Mouse (Mus musculus) embryonic facial prominence, embryonic 10.5 days (tissue): ENCODE measurements around the gene Gckr. TPM values are rescaled to one million over a fixed set of nuclear protein-coding genes. Genes with fewer than 3 reads are reported as not detected.

Source experiments
- DNase-seq: peaks from one replicate; pipeline ENCODE4 v3.0.0-alpha.2; 2017; ENCODE audit warnings: low spot score
- H3K27ac ChIP-seq: fragments of 300-500 bp; sonication (generic); replicated peaks from 2 replicates; pipeline ENCODE4 v1.5.1; 2016; ENCODE audit warnings: mild to moderate bottlenecking
- H3K27me3 ChIP-seq: fragments of 300-500 bp; sonication (generic); replicated peaks from 2 replicates; pipeline ENCODE4 v1.6.1; 2016; ENCODE audit warnings: low read depth, mild to moderate bottlenecking; ENCODE audit not compliant: poor library complexity, severe bottlenecking
- H3K36me3 ChIP-seq: fragments of 300-500 bp; sonication (generic); replicated peaks from 2 replicates; pipeline ENCODE4 v1.6.1; 2016; ENCODE audit warnings: mild to moderate bottlenecking, moderate library complexity
- H3K4me1 ChIP-seq: fragments of 300-500 bp; sonication (generic); 2 replicates; pipeline ENCODE4 v1.6.1; 2016
- H3K4me3 ChIP-seq: fragments of 300-500 bp; sonication (generic); 2 replicates; pipeline ENCODE4 v1.5.1; 2016; ENCODE audit warnings: mild to moderate bottlenecking, moderate library complexity
- H3K9me3 ChIP-seq: fragments of 300-500 bp; sonication (generic); 2 replicates; pipeline ENCODE4 v1.6.1; 2016; ENCODE audit warnings: mild to moderate bottlenecking
- WGBS: fragments of 180-500 bp; shearing (Covaris S2); methylation state at CpG from one replicate; pipeline ENCODE4 v1.1.7; 2016; 5-methylcytosine and 5-hydroxymethylcytosine counted together
- polyA plus RNA-seq: library from polyadenylated mRNA; unstranded; fragments of >200 nt; fragmentation: Nextera tagmentation; extraction: Ambion mirVana; gene quantifications from 2 replicates; pipeline ENCODE4 v1.2.1, GENCODE M21; 2016

The Gckr gene
- 0.19 and 0.29 TPM in 2 replicates for polyA plus RNA-seq

GRCm38 (mm10) chr5:31297047-31297757, at the start of gene Gckr:
Gckr (plus strand) TSS chr5:31297443.
- H3K27me3 ChIP-seq: peaks cover 12% of the 10 kb centered on the region; the same call in 1 of the 2 replicates
- no peaks in the 10 kb centered on the region for H3K9me3 ChIP-seq
- no peak for DNase-seq
- peaks cover 23% of the 10 kb centered on the region for H3K36me3 ChIP-seq
- H3K4me3 ChIP-seq: peak within 1 kb of the TSS; percentile 97
- H3K4me1 ChIP-seq: peaks cover 23% of the 10 kb centered on the region
- H3K27ac ChIP-seq: no peak within 1 kb of the TSS; the same call in 1 of the 2 replicates
- 76% methylated on average over 13 of the region's 13 CpGs for WGBS

- DNase-seq: peak; percentile 51
- Histone ChIP-seq H3K4me3 (peak overlapping the region; percentile 56), H3K4me1 (peaks cover 38% of the 10 kb centered on the region), H3K27me3 (no peaks in the 10 kb centered on the region), H3K27ac (peak overlapping the region; percentile 83; the same call in 1 of the 2 replicates), H3K36me3 (peaks cover 100% of the 10 kb centered on the region), H3K9me3 (no peaks in the 10 kb centered on the region)
- 40% methylated on average over 4 of the region's 4 CpGs for WGBS
Observed at GRCm38 (mm10) chr5:31250716-31251115, 46.5 kb upstream of the Gckr start.

- H3K27ac ChIP-seq: peak within 1 kb of the TSS; percentile 83
- DNase-seq: peak; percentile 66
- WGBS: 10% methylated on average over 47 of the region's 47 CpGs
- peaks cover 100% of the 10 kb centered on the region for H3K36me3 ChIP-seq
- peaks cover 38% of the 10 kb centered on the region for H3K4me1 ChIP-seq
- peak within 1 kb of the TSS; percentile 56 for H3K4me3 ChIP-seq
- no peaks in the 10 kb centered on the region for H3K9me3 ChIP-seq
- no peaks in the 10 kb centered on the region for H3K27me3 ChIP-seq
Observed at GRCm38 (mm10) chr5:31251541-31252101, 45.6 kb upstream of the Gckr start, which contains the start of gene Krtcap3. Krtcap3 (plus strand) TSS chr5:31251691.

- peak overlapping the region; percentile 56 for H3K4me3 ChIP-seq
- 51% methylated on average over 10 of the region's 10 CpGs for WGBS
- H3K36me3 ChIP-seq: peaks cover 97% of the 10 kb centered on the region
- no peaks in the 10 kb centered on the region for H3K27me3 ChIP-seq
- peak overlapping the region; percentile 83 for H3K27ac ChIP-seq
- DNase-seq: no peak
- H3K9me3 ChIP-seq: no peaks in the 10 kb centered on the region
- H3K4me1 ChIP-seq: peaks cover 38% of the 10 kb centered on the region
Observed at GRCm38 (mm10) chr5:31252151-31252550, 45.1 kb upstream of the Gckr start.

- WGBS: 64% methylated on average over 16 of the region's 16 CpGs
- Histone ChIP-seq H3K36me3 (peaks cover 97% of the 10 kb centered on the region), H3K4me3 (peak overlapping the region; percentile 56), H3K4me1 (peaks cover 38% of the 10 kb centered on the region), H3K27ac (peak overlapping the region; percentile 83), H3K9me3 (no peaks in the 10 kb centered on the region), H3K27me3 (no peaks in the 10 kb centered on the region)
- peak; percentile 67 for DNase-seq
Observed at GRCm38 (mm10) chr5:31252795-31253545, 44.3 kb upstream of the Gckr start.

GRCm38 (mm10) chr5:31253806-31254205, 43.4 kb upstream of the Gckr start:
- Histone ChIP-seq H3K27me3 (no peaks in the 10 kb centered on the region), H3K9me3 (no peaks in the 10 kb centered on the region), H3K4me3 (0 out of 2 replicates have a peak overlapping the region, but pooled peaks have one; percentile 56), H3K36me3 (peaks cover 96% of the 10 kb centered on the region), H3K27ac (peak overlapping the region; percentile 83), H3K4me1 (peaks cover 38% of the 10 kb centered on the region)
- 95% methylated on average over 8 of the region's 8 CpGs for WGBS
- no peak for DNase-seq

- no peak overlapping the region for H3K4me3 ChIP-seq
- peaks cover 96% of the 10 kb centered on the region for H3K36me3 ChIP-seq
- H3K27me3 ChIP-seq: no peaks in the 10 kb centered on the region
- H3K9me3 ChIP-seq: no peaks in the 10 kb centered on the region
- WGBS: 89% methylated on average over 7 of the region's 7 CpGs
- H3K27ac ChIP-seq: no peak overlapping the region
- peaks cover 38% of the 10 kb centered on the region for H3K4me1 ChIP-seq
- no peak for DNase-seq
Observed at GRCm38 (mm10) chr5:31254452-31254851, 42.8 kb upstream of the Gckr start.

- Histone ChIP-seq H3K4me1 (peaks cover 38% of the 10 kb centered on the region), H3K9me3 (no peaks in the 10 kb centered on the region), H3K36me3 (peaks cover 96% of the 10 kb centered on the region), H3K4me3 (no peak overlapping the region), H3K27me3 (no peaks in the 10 kb centered on the region), H3K27ac (no peak overlapping the region)
- WGBS: 89% methylated on average over 8 of the region's 8 CpGs
- DNase-seq: no peak
Observed at GRCm38 (mm10) chr5:31254901-31255300, 42.3 kb upstream of the Gckr start.

- 91% methylated on average over 2 of the region's 2 CpGs for WGBS
- no peak for DNase-seq
- Histone ChIP-seq H3K9me3 (no peaks in the 10 kb centered on the region), H3K36me3 (peaks cover 96% of the 10 kb centered on the region), H3K4me1 (peaks cover 35% of the 10 kb centered on the region), H3K27ac (no peak overlapping the region), H3K4me3 (no peak overlapping the region), H3K27me3 (no peaks in the 10 kb centered on the region)
Observed at GRCm38 (mm10) chr5:31255381-31255780, 41.9 kb upstream of the Gckr start.

GRCm38 (mm10) chr5:31255971-31256370, 41.3 kb upstream of the Gckr start:
- H3K4me3 ChIP-seq: no peak overlapping the region
- 89% methylated on average over 2 of the region's 2 CpGs for WGBS
- no peak overlapping the region for H3K27ac ChIP-seq
- H3K9me3 ChIP-seq: no peaks in the 10 kb centered on the region
- H3K4me1 ChIP-seq: peaks cover 29% of the 10 kb centered on the region
- H3K36me3 ChIP-seq: peaks cover 96% of the 10 kb centered on the region
- no peaks in the 10 kb centered on the region for H3K27me3 ChIP-seq
- no peak for DNase-seq

GRCm38 (mm10) chr5:31257616-31258015, 39.6 kb upstream of the Gckr start:
- Histone ChIP-seq H3K27ac (no peak overlapping the region), H3K9me3 (no peaks in the 10 kb centered on the region), H3K36me3 (peaks cover 96% of the 10 kb centered on the region), H3K27me3 (no peaks in the 10 kb centered on the region), H3K4me3 (no peak overlapping the region), H3K4me1 (peaks cover 13% of the 10 kb centered on the region)
- 88% methylated on average over 11 of the region's 11 CpGs for WGBS
- no peak for DNase-seq

- 91% methylated on average over 7 of the region's 7 CpGs for WGBS
- H3K4me1 ChIP-seq: no peaks in the 10 kb centered on the region
- H3K9me3 ChIP-seq: no peaks in the 10 kb centered on the region
- H3K27ac ChIP-seq: no peak overlapping the region
- no peak for DNase-seq
- no peak overlapping the region for H3K4me3 ChIP-seq
- peaks cover 93% of the 10 kb centered on the region for H3K36me3 ChIP-seq
- no peaks in the 10 kb centered on the region for H3K27me3 ChIP-seq
Observed at GRCm38 (mm10) chr5:31266101-31266500, 31.1 kb upstream of the Gckr start.
